Mouse (Mus musculus) T-helper 2 cell (primary cell): ENCODE results near the gene Prrc2c.
"Not testable (repeated sequence)": the region's sequence is repeated elsewhere in the genome, so short reads cannot be mapped to it uniquely, and the experiment has no call there.

Source experiments
- in situ Hi-C: fragments of 300-600 bp; cut with MboI, MseI; formaldehyde crosslinking; loops from one replicate; pipeline ENCODE4 v1.15.1; 2025; ENCODE audit warnings: high pct_unique_total_duplicates

The Prrc2c gene

GRCm38 (mm10) chr1:162697866-162698265 is 42.5 kb downstream of the Prrc2c start:
- in situ Hi-C loops = no loop called here

- in situ Hi-C loops = no loop called here
These were observed 46.6 kb downstream of the Prrc2c start for GRCm38 (mm10) chr1:162693721-162694120.

DNA sequence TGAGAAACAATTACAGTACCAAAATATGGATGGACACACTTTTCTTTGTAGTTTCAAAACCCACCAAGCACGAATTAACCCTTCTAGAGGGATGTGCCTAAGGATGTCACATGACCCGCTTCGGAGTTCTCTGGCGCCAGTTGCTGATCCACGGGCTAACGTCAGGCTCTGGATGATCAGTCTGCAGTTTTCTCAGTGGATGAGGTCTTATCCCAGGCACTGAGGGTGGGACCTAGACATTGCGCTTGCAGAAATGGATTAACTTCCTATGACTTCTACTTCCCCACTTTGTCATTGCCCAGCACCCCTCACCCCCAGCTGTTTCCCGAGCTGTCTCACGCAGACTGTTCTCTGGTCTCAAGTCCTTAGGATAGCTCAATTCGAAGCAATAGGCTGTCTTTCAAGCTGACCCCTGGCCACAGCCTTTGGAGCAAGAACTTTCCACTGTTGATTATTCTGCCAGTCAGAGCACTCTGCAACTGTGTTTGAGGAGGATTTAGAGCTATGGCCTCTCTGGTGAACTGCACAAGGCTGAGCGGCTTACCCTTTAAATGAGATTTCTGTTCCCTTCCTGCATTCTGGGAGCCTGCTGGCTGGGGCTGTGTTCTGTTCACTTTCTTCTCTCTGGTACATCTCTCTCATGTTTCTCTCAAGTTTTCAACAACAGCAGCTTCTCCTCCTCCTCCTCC is 74.7 kb downstream of the Prrc2c start:
- in situ Hi-C loops = loop anchor here (25.0 kb wide), 1 partner anchor 303 kb away; no protein-coding TSS in a partner anchor

DNA sequence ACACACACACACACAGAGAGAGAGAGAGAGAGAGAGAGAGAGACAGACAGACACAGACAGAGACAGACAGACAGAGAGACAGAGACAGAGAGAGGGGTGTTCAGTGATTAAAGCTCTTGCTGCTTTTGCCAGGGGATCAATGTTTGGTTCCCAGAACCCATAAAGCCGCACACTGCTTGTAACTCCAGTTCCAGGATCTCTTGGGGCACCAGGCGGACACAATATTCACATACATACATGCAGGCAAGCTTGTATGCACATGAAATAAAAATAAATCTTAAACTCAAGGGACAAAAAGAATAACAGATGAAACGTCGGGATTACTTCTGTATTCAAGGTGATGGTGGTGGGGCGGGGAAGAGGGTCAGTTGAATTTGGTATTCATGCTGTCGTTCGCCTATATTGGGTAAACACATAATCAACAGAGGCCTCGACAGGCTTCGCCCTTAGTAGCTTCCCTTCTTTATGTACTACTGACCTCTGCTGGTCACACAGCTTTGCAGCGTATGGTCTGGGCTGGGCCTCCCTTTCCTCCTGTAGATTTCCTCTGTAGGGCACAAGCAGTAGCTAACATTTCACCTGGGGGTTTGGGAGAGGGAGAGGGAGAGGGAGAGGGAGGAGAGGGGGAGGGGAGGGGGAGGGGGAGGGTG is 75.4 kb downstream of the Prrc2c start:
- in situ Hi-C loops = loop anchor here (5.0 to 25.0 kb wide), 2 partner anchors 68 to 303 kb away; no protein-coding TSS in a partner anchor

- in situ Hi-C loops = loop anchor here (5.0 to 25.0 kb wide), 2 partner anchors 63 to 298 kb away; no protein-coding TSS in a partner anchor
These were observed 80.0 kb downstream of the Prrc2c start for GRCm38 (mm10) chr1:162660276-162660860.

- in situ Hi-C loops = loop anchor here (25.0 kb wide), 1 partner anchor 296 kb away; no protein-coding TSS in a partner anchor
These were observed 82.2 kb downstream of the Prrc2c start, which contains the start of gene Myocos for GRCm38 (mm10) chr1:162658119-162658518. Myocos (minus strand) TSS chr1:162658219.

GRCm38 (mm10) chr1:162648416-162648815 is 91.9 kb downstream of the Prrc2c start:
- in situ Hi-C loops = no loop called here

- in situ Hi-C loops = no loop called here
These were observed 94.2 kb downstream of the Prrc2c start for GRCm38 (mm10) chr1:162646083-162646686.

DNA sequence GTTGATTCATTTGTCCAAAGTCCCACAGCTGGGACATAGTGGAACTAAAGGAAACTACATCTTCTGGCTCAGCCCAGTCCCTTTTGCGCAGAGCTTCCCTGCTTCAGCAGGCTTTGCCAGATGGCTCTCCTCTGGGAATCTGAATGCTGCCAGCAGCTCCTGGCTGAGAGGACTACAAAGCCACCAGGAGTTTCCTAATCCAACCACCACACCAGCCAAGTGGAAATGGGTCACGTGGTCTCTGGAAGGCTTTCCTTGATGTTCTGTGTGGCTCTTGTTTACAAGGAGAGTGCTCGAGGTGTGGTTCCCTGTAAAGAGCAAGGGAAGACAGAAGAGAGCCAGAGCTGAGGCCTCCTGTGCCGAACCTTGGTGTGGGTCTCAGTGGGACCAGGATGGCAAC is 96.6 kb downstream of the Prrc2c start:
- in situ Hi-C loops = no loop called here

DNA sequence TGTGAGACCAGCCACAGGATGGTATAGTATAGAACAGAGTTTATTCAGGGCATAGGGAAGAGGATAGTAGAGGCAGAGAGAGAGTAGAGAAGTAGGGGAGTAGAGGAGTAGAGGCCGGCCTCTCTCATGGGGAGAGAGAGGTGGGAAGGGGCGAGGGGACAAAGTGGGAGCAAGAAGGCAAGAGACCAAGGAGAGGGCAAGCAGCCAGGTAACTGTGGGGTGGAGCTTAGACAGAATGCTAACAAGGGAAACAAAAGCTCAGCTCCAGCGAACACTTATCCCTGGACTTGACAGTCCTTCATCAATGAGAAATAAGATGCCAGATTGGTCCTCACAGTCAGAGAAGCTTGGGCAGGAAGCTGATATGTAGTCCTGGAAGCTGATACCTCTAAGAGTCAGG is 97.8 kb downstream of the Prrc2c start:
- in situ Hi-C loops = no loop called here

- in situ Hi-C loops = loop anchor here (5.0 kb wide), 1 partner anchor 638 kb away; no protein-coding TSS in a partner anchor
These were observed 100.5 kb downstream of the Prrc2c start for GRCm38 (mm10) chr1:162639861-162640260.

- in situ Hi-C loops = loop anchor here (5.0 kb wide), 1 partner anchor 637 kb away; no protein-coding TSS in a partner anchor
These were observed 101.2 kb downstream of the Prrc2c start, which contains the start of gene Myoc for GRCm38 (mm10) chr1:162639051-162639750. Myoc (plus strand) TSS chr1:162639155.

DNA sequence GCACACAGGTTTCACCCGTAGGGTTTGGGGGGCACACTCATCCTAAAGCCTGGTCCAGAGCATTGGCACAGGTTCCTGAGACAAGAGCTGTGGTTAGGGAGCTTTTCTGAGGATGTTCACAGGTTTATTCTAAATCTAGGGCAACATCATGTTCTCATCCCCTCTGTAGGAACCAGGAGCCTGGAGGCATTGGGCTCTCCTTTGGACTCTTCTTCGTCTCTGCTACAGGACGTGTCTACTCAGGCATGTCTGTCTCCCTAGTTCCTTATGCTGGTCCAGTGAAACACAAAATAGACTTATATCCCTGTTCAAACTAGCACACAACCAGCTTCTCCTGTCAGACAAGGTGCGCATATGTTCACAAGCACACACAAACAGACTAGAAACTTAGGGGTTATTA is 101.8 kb downstream of the Prrc2c start:
- in situ Hi-C loops = loop anchor here (5.0 kb wide), 1 partner anchor 636 kb away; no protein-coding TSS in a partner anchor

- in situ Hi-C loops = loop anchor here (5.0 kb wide), 1 partner anchor 634 kb away; no protein-coding TSS in a partner anchor
These were observed 103.8 kb downstream of the Prrc2c start for GRCm38 (mm10) chr1:162636516-162636915.

DNA sequence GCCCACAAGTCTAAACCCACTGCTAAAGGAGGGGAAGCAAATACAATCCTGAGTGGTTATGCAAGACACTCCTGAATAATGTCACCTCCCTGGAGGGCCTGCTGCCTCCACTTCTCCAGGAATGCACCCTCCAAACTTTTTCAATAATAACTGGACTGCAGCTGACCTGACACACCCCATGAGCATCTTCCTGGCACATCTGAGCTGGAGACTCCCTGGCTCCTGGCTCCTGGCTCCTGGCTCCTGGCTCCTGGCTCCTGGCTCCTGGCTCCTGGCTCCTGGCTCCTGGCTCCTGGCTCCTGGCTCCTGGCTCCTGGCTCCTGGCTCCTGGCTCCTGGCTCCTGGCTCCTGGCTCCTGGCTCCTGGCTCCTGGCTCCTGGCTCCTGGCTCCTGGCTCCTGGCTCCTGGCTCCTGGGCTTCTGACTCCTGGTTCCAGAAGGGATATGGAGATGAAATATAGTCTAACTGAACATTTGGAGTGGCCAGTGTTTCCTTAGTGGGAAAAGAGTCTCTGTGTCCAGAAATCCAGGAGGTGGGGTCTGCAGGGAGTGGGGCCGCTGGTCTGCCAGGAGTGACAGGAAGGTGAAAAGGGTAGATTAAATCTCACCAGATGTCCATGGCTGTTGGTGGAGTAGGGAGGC is 104.9 kb downstream of the Prrc2c start:
- in situ Hi-C loops = loop anchor here (5.0 kb wide), 1 partner anchor 633 kb away; no protein-coding TSS in a partner anchor

DNA sequence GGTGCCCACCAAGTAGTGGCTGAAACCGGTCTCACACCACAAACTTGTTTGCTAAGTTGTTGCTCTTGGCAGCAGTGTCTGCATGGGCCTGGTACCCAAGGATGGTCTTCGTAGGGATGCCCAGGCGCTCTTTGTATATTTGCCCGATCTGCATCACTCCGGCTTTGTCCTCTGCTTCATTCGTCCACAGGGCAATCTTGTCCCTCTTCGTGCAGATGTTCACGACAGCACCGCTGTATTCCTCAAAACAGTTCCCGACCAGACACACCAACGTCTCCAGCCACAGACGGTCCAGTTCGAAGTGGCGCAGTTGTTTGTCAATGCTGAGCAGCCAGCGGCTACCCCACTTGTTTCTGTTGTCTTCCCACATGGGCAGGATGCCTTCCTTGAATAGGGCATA is 112.0 kb downstream of the Prrc2c start:
- in situ Hi-C loops = not testable (repeated sequence)

DNA sequence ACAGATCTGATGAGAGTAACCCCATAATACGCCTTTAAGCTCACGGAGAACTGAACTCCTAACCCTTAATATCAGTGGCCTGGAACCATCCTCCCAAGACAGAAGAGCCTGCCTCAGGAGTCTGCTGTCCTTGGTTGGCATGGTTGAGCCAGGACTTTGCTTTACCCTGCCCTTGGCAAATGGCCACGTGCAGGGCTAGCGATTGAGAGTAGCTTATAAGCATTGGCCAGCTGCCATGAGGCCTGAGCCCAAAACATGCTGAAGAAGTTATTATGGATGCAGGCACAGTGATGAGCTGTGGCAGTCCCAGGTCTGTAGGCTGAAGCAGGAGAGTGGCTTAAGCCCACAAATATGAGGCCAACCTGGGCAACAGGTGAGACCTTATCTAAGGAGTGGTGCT is 112.5 kb downstream of the Prrc2c start:
- in situ Hi-C loops = not testable (repeated sequence)

DNA sequence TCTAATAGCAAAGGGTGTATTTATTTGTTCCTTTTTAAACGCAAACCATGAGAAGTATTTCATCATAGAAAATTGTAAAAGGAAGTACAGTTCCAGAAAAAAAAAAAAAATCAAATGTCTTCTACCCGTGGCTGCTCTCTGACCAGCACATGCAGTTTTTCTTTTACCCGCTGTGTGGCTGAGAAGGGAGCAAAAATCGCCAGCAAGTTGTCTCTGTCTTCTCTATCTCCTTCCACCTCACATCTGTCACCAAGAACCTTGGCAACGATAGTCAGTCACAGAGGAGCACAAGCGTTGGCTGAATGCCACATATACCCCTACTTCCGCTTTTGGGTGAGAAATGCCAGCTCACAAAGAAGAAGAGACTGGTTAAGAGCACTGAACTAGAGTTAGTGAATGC is 115.1 kb downstream of the Prrc2c start:
- in situ Hi-C loops = no loop called here

DNA sequence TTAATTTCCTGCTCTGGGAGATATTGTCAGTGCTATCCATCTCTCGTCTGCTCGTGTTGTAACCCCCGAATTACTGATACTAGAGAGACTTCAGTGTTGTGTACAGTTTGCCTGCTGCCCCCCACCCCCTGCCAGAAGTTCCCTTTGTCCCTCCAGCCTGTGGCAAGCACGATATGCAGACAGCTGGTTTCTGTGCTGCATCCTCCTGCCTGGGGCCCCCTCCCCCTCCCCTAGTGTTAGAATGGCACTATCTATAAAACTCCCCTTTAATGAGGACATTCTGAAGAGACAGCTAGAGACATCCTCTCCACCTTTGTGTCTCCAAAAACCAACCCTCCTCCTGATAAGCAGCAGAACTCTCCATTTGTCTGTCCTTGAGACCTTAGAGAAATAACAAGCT is 116.5 kb downstream of the Prrc2c start:
- in situ Hi-C loops = no loop called here
